Mouse (Mus musculus): ENCODE measurements at regions not wholly inside any gene's neighbourhood (a gene's known extent, or its start where the extent isn't known, plus 50 kb on each side); places are given as distances from the start of the nearest gene placed in this dataset.

DNA sequence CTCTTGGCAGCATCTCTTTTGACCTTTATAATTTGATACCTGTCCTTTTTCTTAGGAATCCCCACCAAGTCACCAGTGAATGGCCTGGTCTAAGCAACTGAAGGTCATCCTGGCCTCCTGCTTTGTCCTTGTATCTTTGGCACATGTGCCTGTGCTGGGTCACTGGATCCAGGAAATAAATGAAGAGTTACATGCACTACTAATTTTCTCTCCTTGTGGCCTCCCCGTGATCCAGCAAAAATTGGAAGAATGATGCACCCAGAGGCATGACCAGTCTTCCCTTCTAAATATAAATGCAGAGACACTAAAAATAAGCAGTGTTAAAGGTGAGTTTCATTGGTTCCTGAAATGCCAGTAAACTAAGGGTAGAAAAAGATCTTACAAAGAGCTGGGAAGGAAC is 141.4 kb upstream of the Nampt start:
- intact Hi-C loops (cut with DNase I) = no loop called here
- DNase-seq (ENCODE audit: extremely low spot score in 1 of 2, low spot score in 2 of 2) = no peak
- no peak overlapping the region for H3K27ac ChIP-seq
- no peak overlapping the region for H3K4me3 ChIP-seq
- no peak for TF ChIP-seq CTCF (IDR thresholded peaks at IDR 0.05)

DNA sequence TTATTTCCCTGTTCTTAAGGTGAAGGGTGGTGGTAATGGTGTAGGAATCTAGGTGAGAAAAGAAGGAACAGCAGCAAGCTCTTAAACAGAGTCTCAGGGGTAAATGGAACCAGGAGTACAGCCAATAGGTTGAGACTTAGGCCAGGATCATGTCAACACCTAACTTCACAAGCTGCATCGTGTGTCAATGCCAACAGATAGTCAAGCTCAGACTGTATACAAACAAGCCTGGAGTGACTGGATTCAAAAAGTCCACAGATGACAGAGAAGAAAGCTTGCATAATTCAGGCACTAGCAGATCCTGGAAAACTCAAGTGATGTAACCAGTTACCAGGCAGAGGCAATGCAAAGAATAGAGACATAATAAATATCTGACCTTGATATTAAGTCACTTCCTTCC is 140.6 kb upstream of the Nampt start:
- no peak for DNase-seq (ENCODE audit: extremely low spot score in 1 of 2, low spot score in 2 of 2)
- intact Hi-C loops (cut with DNase I) = no loop called here
- no peak overlapping the region for H3K27ac ChIP-seq
- TF ChIP-seq CTCF (IDR thresholded peaks at IDR 0.05) = no peak
- no peak overlapping the region for H3K4me3 ChIP-seq

DNA sequence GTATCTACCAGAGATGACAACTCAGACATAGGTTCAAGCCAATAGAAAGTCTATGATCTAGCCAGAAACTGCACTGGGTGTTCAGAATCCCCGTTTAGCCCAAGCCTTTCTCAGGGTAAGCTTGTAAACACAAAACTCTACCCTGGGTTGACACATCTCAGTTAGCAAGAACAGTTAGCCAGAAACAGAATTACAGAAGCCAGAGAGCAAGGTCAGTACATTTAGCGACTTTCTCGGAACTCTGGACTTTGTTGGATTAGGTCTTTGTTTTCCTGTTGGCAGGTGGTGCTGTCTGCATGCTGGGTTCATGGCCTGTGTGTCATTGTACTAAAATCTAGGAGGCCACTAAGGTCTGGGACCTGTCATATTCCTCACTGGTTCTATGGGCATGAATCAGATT is 137.4 kb upstream of the Nampt start:
- no peak overlapping the region for H3K27ac ChIP-seq
- intact Hi-C loops (cut with DNase I) = no loop called here
- DNase-seq (ENCODE audit: extremely low spot score in 1 of 2, low spot score in 2 of 2) = no peak
- TF ChIP-seq CTCF (IDR thresholded peaks at IDR 0.05) = no peak
- H3K4me3 ChIP-seq = no peak overlapping the region

DNA sequence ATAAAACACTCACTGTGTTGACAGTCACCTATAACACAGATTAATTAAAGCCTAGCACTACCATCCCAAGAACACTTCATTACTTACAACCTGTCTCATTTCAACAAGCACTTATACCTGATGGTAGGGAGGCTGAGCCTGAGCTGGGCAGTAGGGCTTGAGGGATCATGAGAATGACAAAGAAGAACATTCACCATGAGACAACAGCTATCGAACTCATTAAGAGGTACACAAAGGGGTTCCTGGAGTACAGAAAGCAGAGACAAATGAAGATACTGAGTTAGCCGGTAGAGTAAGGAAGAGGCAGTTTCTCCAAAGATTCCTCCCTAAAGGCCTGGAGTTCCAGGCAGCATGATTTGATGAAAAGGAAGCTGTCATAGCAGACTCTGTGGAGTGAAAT is 136.0 kb upstream of the Nampt start:
- Histone ChIP-seq H3K4me3 (no peak overlapping the region), H3K27ac (no peak overlapping the region)
- no peak for TF ChIP-seq CTCF (IDR thresholded peaks at IDR 0.05)
- no peak for DNase-seq (ENCODE audit: extremely low spot score in 1 of 2, low spot score in 2 of 2)
- intact Hi-C loops (cut with DNase I) = no loop called here

DNA sequence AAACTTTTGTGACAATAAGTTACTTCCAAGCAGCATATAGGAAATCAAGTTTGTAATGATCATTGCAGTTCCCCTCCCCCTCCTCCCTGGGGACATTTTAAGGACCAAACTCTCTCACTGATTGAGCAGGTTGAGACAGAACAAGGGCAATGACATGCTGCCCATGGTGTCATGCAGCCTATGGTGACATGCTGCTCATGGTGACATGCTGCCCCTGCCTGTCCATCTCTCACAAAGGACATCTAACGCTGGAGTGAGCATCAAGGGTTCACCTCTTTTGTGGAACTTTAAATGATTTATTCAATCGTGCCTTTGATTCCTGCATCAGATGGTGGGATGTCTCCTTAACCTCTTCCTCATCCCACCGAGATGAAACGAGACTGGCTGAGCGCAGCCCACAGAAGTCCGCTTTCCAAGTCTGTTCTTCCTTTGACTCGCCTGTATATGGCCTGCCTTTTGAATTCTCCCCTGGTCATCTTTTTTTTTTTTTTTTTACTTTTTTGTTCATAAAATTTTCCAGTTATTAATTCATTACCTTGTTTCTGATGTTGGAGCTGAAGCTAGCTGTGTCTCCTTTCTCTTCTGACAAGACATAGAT is 133.5 kb upstream of the Nampt start:
- no peak overlapping the region for H3K27ac ChIP-seq

DNA sequence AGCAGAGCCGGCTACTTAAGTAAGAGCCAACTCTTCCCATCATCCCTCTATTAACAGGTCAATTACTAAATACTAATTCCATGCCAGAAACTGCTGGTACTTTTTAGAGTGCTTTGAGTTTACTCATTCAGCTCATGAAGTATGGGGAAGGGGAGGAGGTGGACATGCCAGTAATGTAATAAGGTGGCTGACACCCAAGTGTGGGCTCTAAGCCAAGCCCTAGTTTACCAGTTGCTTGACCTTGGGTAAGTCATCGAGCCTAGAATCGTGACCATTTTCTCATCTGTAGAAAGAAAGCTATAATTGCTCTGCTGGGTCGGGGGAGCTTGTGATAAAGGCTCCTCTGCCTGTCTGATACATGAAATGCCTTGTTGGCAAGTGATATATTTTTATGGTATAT is 130.0 kb upstream of the Nampt start:
- TF ChIP-seq CTCF (IDR thresholded peaks at IDR 0.05) = no peak
- intact Hi-C loops (cut with DNase I) = no loop called here
- no peak overlapping the region for H3K4me3 ChIP-seq
- no peak overlapping the region for H3K27ac ChIP-seq
- DNase-seq (ENCODE audit: extremely low spot score in 1 of 2, low spot score in 2 of 2) = no peak

More for the DNA sequence above, 133.5 kb upstream of the Nampt start:
- no peak for DNase-seq (ENCODE audit: extremely low spot score in 1 of 2, low spot score in 2 of 2)
- no peak overlapping the region for H3K4me3 ChIP-seq
- no peak for TF ChIP-seq CTCF (IDR thresholded peaks at IDR 0.05)
- intact Hi-C loops (cut with DNase I) = no loop called here

DNA sequence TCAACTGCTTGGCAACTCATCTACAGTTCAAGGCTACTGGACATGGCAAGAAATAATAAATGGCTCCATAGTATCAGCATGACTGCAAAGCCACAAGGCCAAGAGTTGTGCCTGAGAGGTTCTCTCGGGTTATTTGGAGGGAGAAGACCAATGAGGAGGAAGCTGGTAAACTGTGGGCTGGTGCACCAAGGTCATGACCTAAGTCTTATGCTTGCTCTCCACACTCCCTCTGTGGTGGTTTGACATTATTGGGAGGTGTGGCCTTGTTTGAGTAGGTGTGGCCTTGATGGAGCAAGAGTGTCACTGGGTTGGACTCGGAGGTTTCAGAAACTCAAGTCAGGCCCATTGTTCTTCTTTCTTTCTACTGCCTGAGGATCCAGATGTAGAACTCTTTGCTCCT is 129.2 kb upstream of the Nampt start:
- DNase-seq (ENCODE audit: extremely low spot score in 1 of 2, low spot score in 2 of 2) = no peak
- intact Hi-C loops (cut with DNase I) = no loop called here
- Histone ChIP-seq H3K27ac (no peak overlapping the region), H3K4me3 (no peak overlapping the region)
- no peak for TF ChIP-seq CTCF (IDR thresholded peaks at IDR 0.05)

DNA sequence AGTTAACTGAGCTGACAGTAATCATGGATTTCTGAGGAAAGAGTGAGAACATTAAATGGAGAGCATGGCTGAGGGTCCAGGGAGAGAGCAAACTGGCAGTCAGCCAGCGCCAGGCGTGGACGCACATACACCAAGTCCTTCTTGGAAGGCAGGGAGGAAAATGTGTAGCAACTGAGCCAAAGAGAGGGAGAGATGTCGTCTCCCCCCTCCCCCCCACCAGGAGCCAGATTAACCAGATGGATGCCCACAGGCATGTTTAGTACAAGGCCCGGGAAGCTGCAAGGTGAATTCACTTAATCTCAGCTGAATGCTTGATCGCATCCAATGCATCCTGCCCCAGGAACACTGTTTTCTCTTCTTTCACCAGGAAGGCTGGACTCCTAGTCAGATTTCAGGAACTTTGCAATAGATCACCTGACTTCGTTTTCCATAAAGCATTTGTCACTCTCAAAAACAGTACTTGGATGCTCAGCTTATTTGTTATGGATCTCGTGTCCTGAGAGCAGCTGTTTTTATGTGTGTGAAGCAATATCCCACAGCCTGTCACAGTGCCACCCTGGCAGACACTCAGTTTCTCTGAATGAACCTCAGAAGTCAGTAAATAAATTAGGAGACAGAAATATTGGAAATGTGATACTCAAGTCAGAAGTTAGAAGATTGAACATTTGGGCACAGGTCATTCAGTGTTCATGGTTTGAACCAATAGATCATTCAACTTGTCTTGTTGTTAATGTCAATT is 127.1 kb upstream of the Nampt start:
- Histone ChIP-seq H3K4me3 (no peak overlapping the region), H3K27ac (no peak overlapping the region)
- intact Hi-C loops (cut with DNase I) = no loop called here
- TF ChIP-seq CTCF (IDR thresholded peaks at IDR 0.05) = no peak
- no peak for DNase-seq (ENCODE audit: extremely low spot score in 1 of 2, low spot score in 2 of 2)

DNA sequence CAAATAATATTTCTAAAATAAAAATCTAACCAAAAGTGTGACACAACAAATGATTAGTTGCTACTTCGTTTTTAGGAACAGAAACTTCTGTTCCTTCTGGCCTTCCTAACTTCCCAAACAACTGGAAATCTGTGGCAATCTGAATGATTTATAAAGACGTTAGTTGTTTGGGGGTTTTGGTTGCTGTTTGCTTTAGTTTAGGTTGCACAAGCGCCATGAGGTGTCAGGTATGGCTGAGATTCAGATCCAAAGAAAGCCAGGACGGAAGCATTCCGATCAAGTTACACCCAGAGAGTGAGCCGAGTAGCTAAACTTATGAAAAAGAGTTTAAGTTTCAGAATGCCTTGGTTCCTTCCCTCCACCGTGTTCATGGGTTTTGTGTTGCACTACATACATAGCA is 126.4 kb upstream of the Nampt start:
- H3K27ac ChIP-seq = no peak overlapping the region
- TF ChIP-seq CTCF (IDR thresholded peaks at IDR 0.05) = no peak
- intact Hi-C loops (cut with DNase I) = no loop called here
- no peak for DNase-seq (ENCODE audit: extremely low spot score in 1 of 2, low spot score in 2 of 2)
- H3K4me3 ChIP-seq = no peak overlapping the region

DNA sequence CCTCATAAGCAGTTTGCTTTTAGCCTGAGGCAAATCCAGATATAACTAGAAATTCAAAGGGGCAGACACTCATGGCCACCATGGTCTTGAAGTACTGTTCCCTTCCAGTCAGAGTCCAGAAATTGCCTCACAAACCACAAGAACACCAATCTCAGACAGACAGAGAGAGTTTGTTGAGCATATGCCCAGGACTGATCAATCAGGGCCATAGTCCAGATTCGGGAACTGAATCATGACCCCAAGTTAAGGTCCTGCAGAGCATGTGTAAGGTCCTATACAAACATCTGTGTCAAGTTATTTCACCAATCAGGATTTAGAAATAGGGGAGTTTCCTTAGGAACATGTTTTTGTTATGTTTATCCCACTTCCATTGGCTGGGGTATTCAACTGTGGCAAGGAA is 125.7 kb upstream of the Nampt start:
- DNase-seq (ENCODE audit: extremely low spot score in 1 of 2, low spot score in 2 of 2) = no peak
- Histone ChIP-seq H3K4me3 (no peak overlapping the region), H3K27ac (no peak overlapping the region)
- intact Hi-C loops (cut with DNase I) = no loop called here
- no peak for TF ChIP-seq CTCF (IDR thresholded peaks at IDR 0.05)

DNA sequence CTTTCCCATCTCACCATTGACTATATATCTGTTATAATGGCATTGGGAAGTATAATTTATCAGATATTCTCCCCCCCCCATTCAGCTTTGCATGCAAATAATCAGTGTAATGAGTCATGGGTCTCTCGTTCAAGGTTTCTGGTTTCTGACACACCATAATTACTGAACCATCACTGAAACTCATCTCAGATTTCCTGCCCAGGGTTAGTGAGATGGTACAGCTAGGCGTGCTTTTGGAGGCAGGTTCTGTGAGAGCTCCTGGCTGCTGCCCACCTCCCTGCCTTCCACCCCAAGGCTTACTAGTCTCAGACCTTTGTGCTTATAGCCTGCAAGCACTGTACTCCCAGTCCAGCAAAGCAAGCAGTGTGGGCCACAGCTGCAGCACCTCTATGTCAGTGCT is 122.5 kb upstream of the Nampt start:
- Histone ChIP-seq H3K4me3 (no peak overlapping the region), H3K27ac (no peak overlapping the region)
- intact Hi-C loops (cut with DNase I) = no loop called here
- DNase-seq (ENCODE audit: extremely low spot score in 1 of 2, low spot score in 2 of 2) = no peak
- no peak for TF ChIP-seq CTCF (IDR thresholded peaks at IDR 0.05)

DNA sequence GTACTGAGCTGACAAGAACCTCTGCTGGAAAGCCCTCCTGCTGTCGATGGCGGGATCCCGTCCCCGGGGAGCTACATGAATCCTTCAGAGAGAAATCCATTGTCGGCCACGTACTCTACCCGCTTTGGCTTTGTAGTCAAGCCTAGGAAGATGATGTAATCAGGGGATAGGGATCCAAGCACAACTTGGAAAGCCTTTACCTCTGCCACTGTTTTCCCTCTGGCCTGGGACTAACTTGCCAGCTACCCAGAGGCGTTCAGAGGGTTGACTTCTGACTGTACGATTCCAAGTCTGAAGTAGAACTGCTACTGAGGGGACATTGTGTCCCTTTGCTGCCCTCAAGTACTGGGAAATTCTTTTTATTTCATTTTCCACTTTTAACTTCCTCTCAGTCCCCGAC is 110.2 kb upstream of the Nampt start:
- no peak for TF ChIP-seq CTCF (IDR thresholded peaks at IDR 0.05)
- no peak for DNase-seq (ENCODE audit: extremely low spot score in 1 of 2, low spot score in 2 of 2)
- no peak overlapping the region for H3K27ac ChIP-seq
- intact Hi-C loops (cut with DNase I) = no loop called here
- no peak overlapping the region for H3K4me3 ChIP-seq

Data from left cerebral cortex, adult 2 months (tissue).